Mouse (Mus musculus): ENCODE measurements around the gene Slc26a3. TPM values are rescaled to one million over a fixed set of nuclear protein-coding genes. Genes with fewer than 3 reads are reported as not detected.

The Slc26a3 gene
- polyA plus RNA-seq, 1 experiment from 2014 or later: 0.09 TPM

GRCm38 (mm10) chr12:31513724-31514503 is 123.2 kb downstream of the Slc26a3 start:
- 80% methylated on average over 6 of the region's 6 CpGs for WGBS
- Histone ChIP-seq H3K9me3 (ENCODE audit: control insufficient read depth, low read length) (no peaks in the 10 kb centered on the region), H3K9ac (ENCODE audit: low read depth, low read length) (no peak overlapping the region), H3K36me3 (ENCODE audit: control insufficient read depth, insufficient read depth, low read length) (no peaks in the 10 kb centered on the region), H3K4me3 (ENCODE audit: low read depth, low read length) (no peak overlapping the region), H3K4me1 (replicated peaks; ENCODE audit: control insufficient read depth, insufficient read depth, low read length) (no peaks in the 10 kb centered on the region), H3K27me3 (ENCODE audit: control insufficient read depth, insufficient read depth, low read length) (no peaks in the 10 kb centered on the region), H3K27ac (ENCODE audit: low read depth, low read length) (no peak overlapping the region), H3K4me2 (replicated peaks; ENCODE audit: low read depth, low read length) (no peak overlapping the region)
- ATAC-seq (ENCODE audit: low FRiP score) (no peak), DNase-seq (ENCODE audit: low spot score) (no peak)

DNA sequence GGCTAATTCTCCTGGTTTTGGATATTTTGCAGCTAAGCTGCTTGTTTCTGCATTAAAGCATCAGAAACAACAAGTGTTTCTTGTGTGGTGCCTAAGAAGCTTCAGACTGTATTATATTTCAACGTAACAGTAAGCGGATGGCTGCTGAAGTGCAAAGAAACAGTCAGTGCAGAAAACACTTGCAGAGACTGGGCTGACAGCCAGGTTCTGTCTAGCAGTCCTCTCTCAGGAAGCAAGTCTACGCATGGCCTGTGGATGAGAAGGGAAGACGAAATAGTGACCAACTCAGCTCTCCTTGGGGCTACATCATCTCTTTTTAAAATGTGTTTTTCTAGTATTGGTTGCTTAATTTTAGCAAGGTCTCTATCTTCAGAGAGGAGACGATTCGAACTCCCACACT is 129.4 kb downstream of the Slc26a3 start:
- Histone ChIP-seq H3K9me3 (ENCODE audit: control insufficient read depth, low read length) (no peaks in the 10 kb centered on the region), H3K27ac (ENCODE audit: low read depth, low read length) (no peak overlapping the region), H3K4me2 (replicated peaks; ENCODE audit: low read depth, low read length) (no peak overlapping the region), H3K4me3 (ENCODE audit: low read depth, low read length) (no peak overlapping the region), H3K36me3 (ENCODE audit: control insufficient read depth, insufficient read depth, low read length) (no peaks in the 10 kb centered on the region), H3K27me3 (ENCODE audit: control insufficient read depth, insufficient read depth, low read length) (no peaks in the 10 kb centered on the region), H3K4me1 (replicated peaks; ENCODE audit: control insufficient read depth, insufficient read depth, low read length) (no peaks in the 10 kb centered on the region), H3K9ac (ENCODE audit: low read depth, low read length) (no peak overlapping the region)
- no peak for DNase-seq (ENCODE audit: low spot score)
- WGBS: 85% methylated on average over 6 of the region's 6 CpGs
- ATAC-seq (ENCODE audit: low FRiP score): no peak

- no peak overlapping the region for H3K4me3 ChIP-seq (ENCODE audit: low read depth, low read length)
- DNase-seq (ENCODE audit: low spot score) (no peak), ATAC-seq (ENCODE audit: low FRiP score) (no peak)
- H3K4me2 ChIP-seq (replicated peaks; ENCODE audit: low read depth, low read length): no peak overlapping the region
- WGBS: 62% methylated on average over 3 of the region's 3 CpGs
- H3K27ac ChIP-seq (ENCODE audit: low read depth, low read length): no peak overlapping the region
- no peaks in the 10 kb centered on the region for H3K27me3 ChIP-seq (ENCODE audit: control insufficient read depth, insufficient read depth, low read length)
- no peak overlapping the region for H3K9ac ChIP-seq (ENCODE audit: low read depth, low read length)
- no peaks in the 10 kb centered on the region for H3K36me3 ChIP-seq (ENCODE audit: control insufficient read depth, insufficient read depth, low read length)
- H3K4me1 ChIP-seq (replicated peaks; ENCODE audit: control insufficient read depth, insufficient read depth, low read length): no peaks in the 10 kb centered on the region
- H3K9me3 ChIP-seq (ENCODE audit: control insufficient read depth, low read length): no peaks in the 10 kb centered on the region
Observed at GRCm38 (mm10) chr12:31521371-31521770, 130.7 kb downstream of the Slc26a3 start.

Other genes starting within 250 kb of the Slc26a3 start
- not detected in 2 replicates for gene Gm6993, start 150.1 kb upstream of the Slc26a3 start, polyA plus RNA-seq (2014; fragmentation: Nextera tagmentation; extraction: Ambion mirVana)
- gene Lamb1, start 125.6 kb upstream of the Slc26a3 start, polyA plus RNA-seq (2014; fragmentation: Nextera tagmentation; extraction: Ambion mirVana): 21.2 and 21.7 TPM in 2 replicates
- 165 and 170 TPM in 2 replicates for gene Dld, start 39.4 kb upstream of the Slc26a3 start, polyA plus RNA-seq (2014; fragmentation: Nextera tagmentation; extraction: Ambion mirVana)
- 23.4 and 25.3 TPM in 2 replicates for gene Cbll1, start 108.7 kb downstream of the Slc26a3 start, polyA plus RNA-seq (2014; fragmentation: Nextera tagmentation; extraction: Ambion mirVana)
- gene Slc26a4, start 169.1 kb downstream of the Slc26a3 start, polyA plus RNA-seq (2014; fragmentation: Nextera tagmentation; extraction: Ambion mirVana): 0.07 TPM in 1 of 2 replicates, not detected in the other
- gene Bcap29, start 243.8 kb downstream of the Slc26a3 start, polyA plus RNA-seq (2014; fragmentation: Nextera tagmentation; extraction: Ambion mirVana): 27.3 and 30.6 TPM in 2 replicates